Mouse (Mus musculus) liver, postnatal 0 days (tissue): ENCODE results near the gene Ip6k3.

ENCODE experiments used
- CTCF ChIP-seq: sonication (generic); IDR thresholded peaks from 2 replicates; pipeline ENCODE4 v1.5.1; 2016; ENCODE audit warnings: antibody characterized with exemption, low read depth
- EP300 ChIP-seq: IDR thresholded peaks from 2 replicates; pipeline ENCODE4 v1.6.1; 2016; ENCODE audit warnings: antibody characterized with exemption, low read depth, mild to moderate bottlenecking

DNA sequence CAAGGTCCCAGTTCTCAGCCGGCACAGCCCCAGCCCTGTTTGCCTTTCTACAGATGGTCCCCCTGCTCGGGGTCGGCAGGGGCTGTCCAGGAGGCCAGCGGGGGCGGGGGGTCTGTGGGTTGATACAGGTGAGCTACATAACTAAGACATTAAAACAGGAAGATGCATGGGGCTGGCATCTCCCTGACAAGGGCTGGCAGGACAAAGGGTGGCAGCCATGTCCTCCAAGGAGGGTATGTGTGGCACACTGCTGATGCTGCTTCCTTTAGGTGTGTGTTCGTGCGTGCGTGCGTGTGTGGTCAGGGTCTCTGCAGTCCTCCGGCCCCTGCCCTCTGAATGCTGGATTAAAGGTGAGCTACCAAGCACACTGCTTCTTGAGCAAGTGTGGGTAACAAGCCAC lies 40.6 kb downstream of the Ip6k3 start:
- TF ChIP-seq CTCF = no peak
- no peak for TF ChIP-seq EP300
